Mouse (Mus musculus) testis, adult 2 months (tissue): ENCODE measurements at regions not wholly inside any gene's neighbourhood (a gene's known extent, or its start where the extent isn't known, plus 50 kb on each side); places are given as distances from the start of the nearest gene placed in this dataset.

Source experiments
- H3K27ac ChIP-seq: fragments of 200-500 bp; 2 replicates; pipeline ENCODE4 v1.5.1; 2012; ENCODE audit warnings: low read depth, low read length; ENCODE audit not compliant: control insufficient read depth, insufficient read depth
- H3K27me3 ChIP-seq: fragments of 200-500 bp; 2 replicates; pipeline ENCODE4 v1.6.1; 2012; ENCODE audit warnings: mild to moderate bottlenecking, low read length, moderate library complexity; ENCODE audit not compliant: control insufficient read depth, insufficient read depth
- H3K36me3 ChIP-seq: fragments of 200-500 bp; 2 replicates; pipeline ENCODE4 v1.6.1; 2012; ENCODE audit warnings: mild to moderate bottlenecking, low read length; ENCODE audit not compliant: control insufficient read depth, insufficient read depth
- H3K4me1 ChIP-seq: fragments of 200-500 bp; 2 replicates; pipeline ENCODE4 v1.6.1; 2012; ENCODE audit warnings: low read length; ENCODE audit not compliant: control insufficient read depth, insufficient read depth
- H3K4me3 ChIP-seq: fragments of 200-500 bp; 2 replicates; pipeline ENCODE4 v1.5.1; 2012; ENCODE audit warnings: low read depth, mild to moderate bottlenecking, low read length, moderate library complexity, mixed read lengths; ENCODE audit not compliant: control insufficient read depth
- CTCF ChIP-seq: fragments of 200-500 bp; IDR thresholded peaks from 2 replicates; pipeline ENCODE4 v1.5.1; 2012; ENCODE audit warnings: low read depth, mild to moderate bottlenecking, inconsistent platforms, low read length, moderate library complexity; ENCODE audit not compliant: control insufficient read depth, insufficient read depth, insufficient replicate concordance
- POLR2A ChIP-seq: fragments of 200-500 bp; IDR thresholded peaks from 2 replicates; pipeline ENCODE4 v1.6.1; 2012; ENCODE audit warnings: low read depth, mild to moderate bottlenecking, inconsistent platforms, low read length, moderate library complexity; ENCODE audit not compliant: control insufficient read depth

DNA sequence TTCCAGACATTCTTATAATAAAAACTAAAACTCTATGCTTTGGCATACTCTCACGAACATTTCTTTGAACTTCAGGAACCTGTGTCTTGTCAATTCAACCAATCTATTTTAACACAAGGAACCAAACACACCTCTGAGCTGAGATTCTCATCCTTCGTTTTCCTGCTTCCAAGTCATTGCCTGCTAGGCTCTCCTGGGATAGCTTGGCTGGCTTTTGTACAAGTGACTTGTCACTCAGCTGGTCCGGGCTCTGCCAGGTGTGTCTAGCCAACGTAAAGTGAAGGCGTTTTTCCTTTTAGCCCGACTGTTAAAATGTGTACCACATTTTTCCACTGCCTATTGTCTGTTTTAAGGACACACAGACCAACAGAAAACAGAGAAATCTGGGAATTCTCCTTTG, 236.8 kb upstream of the Ccdc122 start:
- Histone ChIP-seq H3K27me3 (no peaks in the 10 kb centered on the region), H3K4me3 (no peak overlapping the region), H3K4me1 (no peaks in the 10 kb centered on the region), H3K27ac (no peak overlapping the region), H3K36me3 (no peaks in the 10 kb centered on the region)
- TF ChIP-seq POLR2A (no peak), CTCF (no peak)

DNA sequence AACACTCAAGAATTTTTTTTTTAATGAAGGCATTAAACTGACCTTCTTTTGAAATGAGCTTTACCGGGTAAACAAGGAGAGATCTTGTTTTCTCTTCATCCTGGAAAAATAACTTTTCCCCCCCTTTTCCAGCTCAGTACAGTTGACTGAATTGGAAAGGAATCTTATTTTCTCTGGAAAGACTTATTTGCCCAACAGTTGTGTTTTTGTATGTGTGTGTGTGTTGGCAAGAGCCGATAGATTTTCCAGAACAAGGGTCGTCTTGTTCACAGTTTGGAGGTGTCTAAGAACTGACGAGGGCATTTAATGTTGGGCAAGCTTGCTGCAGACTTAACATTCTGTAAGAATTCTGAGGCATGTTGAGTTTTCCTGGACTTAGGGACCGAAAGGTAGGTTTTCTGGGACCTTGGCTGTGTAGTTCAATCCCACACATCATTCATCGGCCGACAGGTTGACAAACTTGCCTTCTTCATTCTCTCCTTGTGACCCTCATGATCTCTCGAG, 237.6 kb upstream of the Ccdc122 start:
- H3K27me3 ChIP-seq: no peaks in the 10 kb centered on the region
- H3K4me3 ChIP-seq: no peak overlapping the region
- H3K4me1 ChIP-seq: no peaks in the 10 kb centered on the region
- TF ChIP-seq CTCF: no peak
- TF ChIP-seq POLR2A: no peak
- H3K36me3 ChIP-seq: no peaks in the 10 kb centered on the region
- H3K27ac ChIP-seq: no peak overlapping the region

DNA sequence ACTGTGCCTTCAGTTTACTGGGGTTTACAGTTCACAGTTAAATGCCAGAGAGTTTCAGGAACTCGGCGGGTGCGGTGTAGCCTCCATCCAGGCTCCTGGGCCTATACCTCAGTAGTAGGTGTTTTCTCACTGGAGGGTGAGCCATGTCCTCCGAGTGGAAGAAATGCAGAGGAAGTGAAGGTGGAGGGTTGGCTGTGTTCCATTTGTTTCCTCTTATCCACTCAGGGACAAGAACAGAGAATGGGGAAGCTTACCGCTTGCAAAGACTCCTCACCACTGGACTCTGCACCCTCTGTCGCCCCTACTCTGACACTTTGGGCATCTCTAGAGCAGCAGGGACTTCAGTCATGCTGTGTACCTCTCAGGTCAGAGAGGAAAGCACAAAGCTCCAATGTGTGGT, 238.1 kb upstream of the Ccdc122 start:
- Histone ChIP-seq H3K36me3 (no peaks in the 10 kb centered on the region), H3K27me3 (no peaks in the 10 kb centered on the region), H3K4me1 (no peaks in the 10 kb centered on the region), H3K4me3 (no peak overlapping the region), H3K27ac (no peak overlapping the region)
- TF ChIP-seq POLR2A (no peak), CTCF (no peak)

DNA sequence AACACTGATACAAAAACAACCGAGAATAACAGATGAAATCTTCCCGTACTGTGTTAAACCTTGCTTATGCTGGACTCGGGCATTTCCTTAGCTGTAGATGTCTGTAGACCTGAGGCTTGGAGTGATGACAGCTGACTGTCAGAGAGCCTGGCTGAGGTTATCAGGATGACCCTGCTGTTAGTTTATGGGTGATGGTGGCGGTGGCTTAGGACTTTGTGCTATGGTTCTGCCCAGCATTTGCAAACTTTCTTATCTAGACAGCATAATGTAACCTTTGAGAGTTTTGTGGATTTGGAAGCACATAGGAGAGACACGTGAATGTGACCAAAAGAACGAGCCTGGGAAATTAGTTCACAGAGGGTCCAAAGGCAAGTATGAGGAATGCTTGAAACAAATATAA, 239.1 kb upstream of the Ccdc122 start:
- Histone ChIP-seq H3K36me3 (no peaks in the 10 kb centered on the region), H3K27me3 (no peaks in the 10 kb centered on the region), H3K4me3 (no peak overlapping the region), H3K4me1 (no peaks in the 10 kb centered on the region), H3K27ac (no peak overlapping the region)
- TF ChIP-seq CTCF: no peak
- no peak for TF ChIP-seq POLR2A

DNA sequence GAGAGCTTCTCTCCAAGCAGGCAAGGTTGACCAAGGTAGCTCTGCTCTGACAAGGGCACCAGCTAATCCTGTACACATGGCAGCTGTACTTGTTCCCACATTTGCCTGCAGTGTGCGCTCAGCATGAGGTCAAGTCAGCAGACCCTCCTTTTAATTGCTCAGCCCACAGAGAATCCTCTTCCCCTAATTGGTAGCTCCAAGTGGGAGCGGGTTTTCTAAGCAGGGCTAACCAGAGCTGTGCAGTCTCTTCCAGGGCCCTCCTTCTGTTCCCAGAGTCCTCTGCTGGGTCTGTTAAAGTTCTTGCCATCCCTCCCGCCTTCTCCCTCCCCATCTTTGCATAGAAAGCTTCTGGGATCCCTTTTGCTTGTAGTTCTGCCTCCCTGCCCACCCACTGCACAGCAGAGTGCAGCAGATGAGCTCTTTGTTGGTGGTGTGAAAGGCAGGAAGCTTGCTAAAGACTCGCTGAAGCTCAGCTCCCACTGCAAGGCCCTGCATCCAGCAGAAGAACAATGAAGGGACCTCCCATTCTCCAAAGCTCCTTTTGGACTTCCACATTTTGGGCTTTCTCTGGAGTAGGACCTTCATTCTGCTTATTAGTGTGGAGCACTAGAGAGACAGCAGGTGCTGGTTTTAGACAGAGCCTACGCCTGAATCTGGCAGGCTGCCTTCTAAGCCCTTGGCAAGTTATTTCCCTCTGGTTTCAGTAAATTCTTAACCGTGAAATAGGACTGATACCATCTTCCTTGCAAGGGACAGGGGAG, 235.3 kb upstream of the Serp2 start:
- TF ChIP-seq CTCF (no peak), POLR2A (no peak)
- Histone ChIP-seq H3K27ac (no peak overlapping the region), H3K4me3 (no peak overlapping the region), H3K27me3 (no peaks in the 10 kb centered on the region), H3K4me1 (no peaks in the 10 kb centered on the region), H3K36me3 (no peaks in the 10 kb centered on the region)

DNA sequence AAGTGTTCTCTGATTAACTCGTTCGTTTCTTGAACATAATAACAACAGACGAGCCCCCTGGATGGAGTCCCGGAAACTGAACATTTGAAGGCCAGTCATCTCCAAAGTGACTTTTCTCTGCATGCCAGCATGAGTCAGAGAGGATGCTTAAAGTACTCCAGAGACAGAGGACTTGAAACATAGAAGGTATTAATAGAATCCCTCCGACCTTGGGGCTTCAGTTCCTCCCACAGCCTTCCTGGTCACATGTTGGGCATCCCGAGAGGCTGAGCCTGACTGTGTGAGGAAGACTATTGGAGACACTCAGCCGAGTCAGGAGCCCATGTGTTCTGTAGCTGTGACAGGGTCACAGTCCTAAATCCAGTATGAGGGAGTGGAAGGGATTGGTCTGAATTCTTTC, 232.7 kb upstream of the Serp2 start:
- Histone ChIP-seq H3K27ac (no peak overlapping the region), H3K36me3 (no peaks in the 10 kb centered on the region), H3K4me1 (no peaks in the 10 kb centered on the region), H3K4me3 (no peak overlapping the region), H3K27me3 (no peaks in the 10 kb centered on the region)
- TF ChIP-seq CTCF (no peak), POLR2A (no peak)

DNA sequence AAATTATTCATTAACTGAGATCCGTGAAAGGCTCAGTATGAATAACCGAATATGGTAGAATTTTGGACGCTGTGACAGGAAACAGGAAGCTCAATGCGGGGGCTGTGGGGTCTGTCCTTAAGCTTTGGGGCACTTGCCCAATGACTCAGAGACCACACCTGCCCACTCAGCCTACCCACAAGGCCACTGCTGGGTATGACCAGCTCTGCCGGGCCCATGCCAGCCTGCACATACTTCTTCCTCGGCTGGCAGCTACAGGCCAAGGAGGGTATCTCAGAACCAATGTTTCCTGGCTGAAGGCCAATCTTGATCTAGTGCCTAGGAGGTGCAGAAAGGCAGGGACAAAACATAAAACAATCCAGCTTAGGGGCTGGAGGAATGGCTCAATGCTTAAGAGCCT, 230.9 kb upstream of the Serp2 start:
- H3K36me3 ChIP-seq: no peaks in the 10 kb centered on the region
- H3K4me3 ChIP-seq: no peak overlapping the region
- no peaks in the 10 kb centered on the region for H3K4me1 ChIP-seq
- H3K27me3 ChIP-seq: no peaks in the 10 kb centered on the region
- TF ChIP-seq POLR2A (no peak), CTCF (no peak)
- no peak overlapping the region for H3K27ac ChIP-seq

DNA sequence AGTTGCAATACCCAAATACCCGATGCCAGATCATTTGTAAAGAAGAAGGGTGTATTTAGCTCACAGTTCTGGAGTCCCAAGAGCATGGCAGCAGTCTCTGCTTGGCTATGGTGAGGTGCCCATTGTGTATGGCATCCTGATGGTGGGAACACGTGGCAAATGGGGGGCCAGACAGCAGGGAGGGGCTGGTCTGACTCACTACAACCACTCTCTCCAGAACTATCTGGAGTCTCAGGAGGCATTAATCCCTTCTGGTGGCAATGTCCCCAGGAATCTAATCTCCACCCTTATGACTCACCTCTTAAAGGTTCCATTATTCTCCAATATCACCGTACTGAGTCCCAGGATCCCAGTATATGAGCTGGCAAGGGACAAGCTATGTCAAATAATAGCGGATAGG, 229.5 kb upstream of the Serp2 start:
- TF ChIP-seq POLR2A (no peak), CTCF (no peak)
- Histone ChIP-seq H3K4me3 (no peak overlapping the region), H3K4me1 (no peaks in the 10 kb centered on the region), H3K27ac (no peak overlapping the region), H3K36me3 (no peaks in the 10 kb centered on the region), H3K27me3 (no peaks in the 10 kb centered on the region)
